Mouse (Mus musculus) embryonic fibroblast, embryonic 13.5 days (primary cell): ENCODE measurements around the gene H2-M1. TPM values are rescaled to one million over a fixed set of nuclear protein-coding genes. Genes with fewer than 3 reads are reported as not detected.

Source experiments
- H3K27ac ChIP-seq: 2 replicates; pipeline ENCODE4 v1.5.1; 2012; ENCODE audit warnings: low read length, control low read depth, inconsistent platforms; ENCODE audit not compliant: insufficient read depth
- H3K4me1 ChIP-seq: 2 replicates; pipeline ENCODE4 v1.6.1; 2011; ENCODE audit warnings: low read length; ENCODE audit not compliant: control insufficient read depth, insufficient read depth
- H3K4me3 ChIP-seq: 2 replicates; pipeline ENCODE4 v1.5.1; 2011; ENCODE audit warnings: mild to moderate bottlenecking, control low read depth, low read length; ENCODE audit not compliant: insufficient read depth
- CTCF ChIP-seq: IDR thresholded peaks from 2 replicates; pipeline ENCODE4 v1.5.1; 2011; ENCODE audit warnings: mild to moderate bottlenecking, control low read depth, low read length, moderate library complexity, borderline replicate concordance; ENCODE audit not compliant: insufficient read depth
- POLR2A ChIP-seq: IDR thresholded peaks from 2 replicates; pipeline ENCODE4 v1.6.1; 2011; ENCODE audit warnings: low read depth, mild to moderate bottlenecking, control low read depth, low read length, moderate library complexity
- polyA plus RNA-seq: library from polyadenylated mRNA; stranded (reverse); fragments of >200 nt; gene quantifications from 2 replicates; pipeline ENCODE4 v1.2.4, GENCODE M21; 2011; ENCODE audit warnings: low read depth; ENCODE audit not compliant: missing spikeins, insufficient read length

Gene H2-M1
- not detected in 2 replicates for polyA plus RNA-seq

- Histone ChIP-seq H3K27ac (no peak within 1 kb of the TSS), H3K4me3 (no peak within 1 kb of the TSS), H3K4me1 (no peaks in the 10 kb centered on the region)
- TF ChIP-seq POLR2A (no peak), CTCF (no peak)
Observed at GRCm38 (mm10) chr17:36672119-36672518, at the start of gene H2-M1. Gene H2-M1 (minus strand): TSS chr17:36672219.

GRCm38 (mm10) chr17:36697693-36698092 is 25.7 kb upstream of the H2-M1 start:
- H3K4me3 ChIP-seq, result no peak overlapping the region
- TF ChIP-seq CTCF (no peak), POLR2A (no peak)
- H3K27ac ChIP-seq, result no peak overlapping the region
- H3K4me1 ChIP-seq, result no peaks in the 10 kb centered on the region

- H3K27ac ChIP-seq, result no peak within 1 kb of the TSS
- no peaks in the 10 kb centered on the region for H3K4me1 ChIP-seq
- no peak for TF ChIP-seq CTCF
- TF ChIP-seq POLR2A, result no peak
- H3K4me3 ChIP-seq, result no peak within 1 kb of the TSS
Observed at GRCm38 (mm10) chr17:36642566-36642965, 29.5 kb downstream of the H2-M1 start, which contains the start of gene H2-M9. Gene H2-M9 (minus strand): TSS chr17:36642666.

Other genes starting within 250 kb of the H2-M1 start
- gene H2-M10.4, start 209.9 kb downstream of the H2-M1 start, polyA plus RNA-seq, result not detected in 2 replicates
- not detected in 2 replicates for gene H2-M11, start 125.1 kb downstream of the H2-M1 start, polyA plus RNA-seq
- gene H2-M9, start 29.6 kb downstream of the H2-M1 start, polyA plus RNA-seq, result 0.97 and 2.9 TPM in 2 replicates
- not detected in 2 replicates for gene H2-M10.5, start 100.7 kb upstream of the H2-M1 start, polyA plus RNA-seq
- not detected in 2 replicates for gene H2-M10.6, start 140.0 kb upstream of the H2-M1 start, polyA plus RNA-seq
- gene Trim26, start 164.9 kb upstream of the H2-M1 start, polyA plus RNA-seq, result 46.6 and 49.5 TPM in 2 replicates
- gene Trim15, start 195.0 kb upstream of the H2-M1 start, polyA plus RNA-seq, result not detected in 2 replicates
- gene Trim10, start 197.4 kb upstream of the H2-M1 start, polyA plus RNA-seq, result not detected in 2 replicates
- gene Trim40, start 217.9 kb upstream of the H2-M1 start, polyA plus RNA-seq, result not detected in 2 replicates
- not detected in 2 replicates for gene Trim31, start 225.9 kb upstream of the H2-M1 start, polyA plus RNA-seq